Mouse (Mus musculus): ENCODE measurements around the gene S100a3.

GRCm38 (mm10) chr3:90526076-90526475 lies 34.3 kb upstream of the S100a3 start:
- TF ChIP-seq CTCF (IDR thresholded peaks at IDR 0.05; ENCODE audit: borderline replicate concordance, control insufficient read depth, extremely low read depth, insufficient read depth, low read length, poor library complexity) (no peak), POLR2A (IDR thresholded peaks at IDR 0.05; ENCODE audit: control insufficient read depth, extremely low read depth, insufficient read depth, low read length, poor library complexity) (no peak)
